Mouse (Mus musculus) right cerebral cortex, adult 18-20 months (tissue): Measurements from ENCODE around the gene Eif4a1.

ENCODE experiments used
- DNase-seq: peaks from one replicate; pipeline ENCODE4 v3.0.0; 2022; ENCODE audit warnings: mixed read lengths

The Eif4a1 gene

GRCm38 (mm10) chr11:69670786-69671725 lies 1.2 kb downstream of the Eif4a1 start:
- peak; percentile 91 for DNase-seq

GRCm38 (mm10) chr11:69666665-69667005 lies 5.6 kb downstream of the Eif4a1 start:
- DNase-seq, result no peak

GRCm38 (mm10) chr11:69665961-69666664 lies 6.1 kb downstream of the Eif4a1 start, which contains the start of gene Cd68:
Cd68 (minus strand) TSS chr11:69666153.
- peak; percentile 78 for DNase-seq

- DNase-seq, result no peak
These were observed 6.7 kb downstream of the Eif4a1 start for GRCm38 (mm10) chr11:69665457-69665960.

GRCm38 (mm10) chr11:69664841-69665240 lies 7.4 kb downstream of the Eif4a1 start:
- no peak for DNase-seq

- no peak for DNase-seq
These were observed 8.4 kb downstream of the Eif4a1 start for GRCm38 (mm10) chr11:69663795-69664194.

GRCm38 (mm10) chr11:69662967-69663671 lies 9.1 kb downstream of the Eif4a1 start:
- DNase-seq, result no peak

- peak; percentile 97 for DNase-seq
These were observed 9.8 kb downstream of the Eif4a1 start, which contains the start of gene Mpdu1 for GRCm38 (mm10) chr11:69662213-69662966. Mpdu1 (minus strand) TSS chr11:69662642.

GRCm38 (mm10) chr11:69661221-69661881 lies 10.9 kb downstream of the Eif4a1 start:
- DNase-seq, result no peak

- DNase-seq, result no peak
These were observed 14.8 kb downstream of the Eif4a1 start for GRCm38 (mm10) chr11:69657462-69657881.

GRCm38 (mm10) chr11:69656617-69657461 lies 15.4 kb downstream of the Eif4a1 start:
- no peak for DNase-seq

GRCm38 (mm10) chr11:69656065-69656455 lies 16.2 kb downstream of the Eif4a1 start:
- no peak for DNase-seq

- DNase-seq, result peak; percentile 65
These were observed 16.8 kb downstream of the Eif4a1 start, which contains the start of gene Sox15 for GRCm38 (mm10) chr11:69655264-69656064. Sox15 (plus strand) TSS chr11:69655314.

- DNase-seq, result no peak
These were observed 17.5 kb downstream of the Eif4a1 start for GRCm38 (mm10) chr11:69654760-69655159.

GRCm38 (mm10) chr11:69653399-69653798 lies 18.8 kb downstream of the Eif4a1 start:
- DNase-seq, result no peak

GRCm38 (mm10) chr11:69645860-69646259 lies 26.4 kb downstream of the Eif4a1 start:
- DNase-seq, result no peak

- DNase-seq, result no peak
These were observed 36.8 kb downstream of the Eif4a1 start for GRCm38 (mm10) chr11:69635471-69635870.

GRCm38 (mm10) chr11:69633128-69633866 lies 38.9 kb downstream of the Eif4a1 start:
- DNase-seq, result no peak
